Mouse (Mus musculus): ENCODE data around the gene Ensa. TPM values are rescaled to one million over a fixed set of nuclear protein-coding genes. Genes with fewer than 3 reads are reported as not detected.
"Not testable (repeated sequence)": the region's sequence is repeated elsewhere in the genome, so short reads cannot be mapped to it uniquely, and the experiment has no call there.

Gene Ensa
- polyA plus RNA-seq, 1 experiment: not detected

DNA sequence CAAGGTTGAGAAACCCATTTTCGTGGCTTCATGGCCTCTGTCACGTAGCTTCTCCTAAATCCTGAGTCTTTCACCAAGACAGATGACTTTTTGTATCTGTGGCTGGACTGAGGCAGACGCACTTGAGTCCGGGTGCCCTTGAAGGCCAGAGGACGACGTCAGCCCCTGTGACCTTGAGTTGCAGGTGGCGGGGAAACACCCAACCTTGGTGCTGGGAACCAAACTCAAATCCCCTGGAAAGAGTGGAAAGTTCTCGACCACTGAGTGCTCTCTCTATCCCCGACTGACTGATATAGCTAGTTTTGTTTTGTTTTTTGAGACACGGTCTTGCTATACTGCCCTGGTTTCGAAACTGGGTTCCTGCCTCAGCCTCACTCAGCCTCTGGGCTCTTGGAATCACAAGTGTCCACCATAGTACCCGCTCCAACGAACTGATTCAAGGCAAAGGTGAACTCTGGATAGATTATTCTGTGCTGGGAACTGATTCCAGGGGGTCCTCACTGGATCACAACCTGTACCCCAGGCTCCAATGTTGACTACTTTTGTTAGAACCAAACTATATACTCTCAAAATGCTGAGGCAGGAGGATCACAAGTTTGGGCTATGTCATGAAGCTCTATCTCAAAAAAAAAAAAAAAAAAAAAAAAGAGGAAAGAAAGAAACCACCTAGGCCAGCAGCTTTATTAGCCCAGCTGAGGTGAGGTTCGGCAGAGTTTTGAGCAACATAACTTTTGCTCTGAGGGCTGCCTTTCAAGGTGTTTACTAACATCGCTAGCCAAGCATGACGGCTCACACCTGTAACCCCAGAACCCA, 26.8 kb downstream of the Ensa start:
- WGBS: 90% methylated on average over 16 of the region's 16 CpGs
- TF ChIP-seq CTCF (IDR thresholded peaks at IDR 0.05; ENCODE audit: insufficient read depth, low read depth, low read length) (no peak), POLR2A (IDR thresholded peaks at IDR 0.05; ENCODE audit: insufficient read depth, low read depth, low read length) (no peak)
- Histone ChIP-seq H3K27ac (ENCODE audit: insufficient read depth, low read depth, low read length) (no peak overlapping the region), H3K4me1 (ENCODE audit: control insufficient read depth, insufficient read depth, low read length) (peaks cover 7% of the 10 kb centered on the region; the same call in 1 of the 2 replicates), H3K4me3 (ENCODE audit: insufficient read depth, low read depth, low read length) (no peak overlapping the region)

DNA sequence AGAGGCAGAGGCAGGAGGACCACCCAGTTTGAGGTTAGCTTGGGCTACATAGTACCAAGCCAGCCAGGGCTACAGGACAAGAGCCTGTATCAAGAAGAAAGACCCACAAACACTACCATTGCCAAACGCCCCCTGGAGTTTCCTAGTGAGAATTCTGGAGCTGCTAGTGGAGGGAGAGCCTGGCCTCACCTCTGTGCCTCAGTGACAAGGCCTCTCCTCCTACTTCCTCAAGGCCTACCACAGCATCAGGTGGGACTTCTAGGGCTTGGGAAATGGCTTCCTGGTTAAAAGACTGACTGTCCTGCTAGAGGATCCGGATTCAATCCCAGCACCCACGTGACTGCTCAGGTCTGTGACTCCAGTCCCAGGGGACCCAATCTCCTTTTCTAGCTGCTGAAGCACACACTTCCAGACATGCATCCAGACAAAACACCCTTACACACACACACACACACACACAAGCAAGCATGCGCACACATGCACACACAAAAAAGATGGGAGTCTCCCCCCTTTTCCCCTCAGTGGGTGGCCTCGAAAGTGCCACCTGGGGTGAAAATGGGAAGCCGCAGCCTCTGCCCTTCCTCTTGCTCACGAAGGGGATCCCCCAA, 27.5 kb downstream of the Ensa start:
- no peak overlapping the region for H3K27ac ChIP-seq (ENCODE audit: insufficient read depth, low read depth, low read length)
- H3K4me3 ChIP-seq (ENCODE audit: insufficient read depth, low read depth, low read length): no peak overlapping the region
- peaks cover 7% of the 10 kb centered on the region; the same call in 1 of the 2 replicates for H3K4me1 ChIP-seq (ENCODE audit: control insufficient read depth, insufficient read depth, low read length)
- 63% methylated on average over 7 of the region's 7 CpGs for WGBS
- TF ChIP-seq POLR2A (IDR thresholded peaks at IDR 0.05; ENCODE audit: insufficient read depth, low read depth, low read length) (no peak), CTCF (IDR thresholded peaks at IDR 0.05; ENCODE audit: insufficient read depth, low read depth, low read length) (no peak)

DNA sequence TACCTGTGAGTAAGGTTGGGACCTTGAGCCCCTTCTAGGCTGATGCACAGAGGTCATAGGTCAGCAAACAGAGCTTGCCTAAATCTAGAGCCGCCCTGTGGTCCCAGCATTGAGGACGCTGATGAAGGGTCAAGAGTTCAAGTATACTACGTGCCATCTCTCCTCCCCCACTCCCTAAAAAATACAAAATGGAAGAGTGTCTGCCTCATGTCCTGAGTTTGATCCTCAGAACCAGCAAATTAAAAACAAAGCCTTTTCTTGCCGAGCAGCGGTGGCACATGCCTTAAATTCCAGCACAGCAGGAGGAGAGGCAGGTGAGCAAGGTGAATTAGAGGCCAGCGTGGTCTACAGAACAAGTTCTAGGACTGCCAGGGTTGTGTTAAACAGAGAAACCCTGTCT, 28.1 kb downstream of the Ensa start:
- Histone ChIP-seq H3K4me3 (ENCODE audit: insufficient read depth, low read depth, low read length) (no peak overlapping the region), H3K27ac (ENCODE audit: insufficient read depth, low read depth, low read length) (no peak overlapping the region), H3K4me1 (ENCODE audit: control insufficient read depth, insufficient read depth, low read length) (peaks cover 7% of the 10 kb centered on the region; the same call in 1 of the 2 replicates)
- no peak for TF ChIP-seq POLR2A (IDR thresholded peaks at IDR 0.05; ENCODE audit: insufficient read depth, low read depth, low read length)
- 48% methylated on average over 6 of the region's 6 CpGs for WGBS

DNA sequence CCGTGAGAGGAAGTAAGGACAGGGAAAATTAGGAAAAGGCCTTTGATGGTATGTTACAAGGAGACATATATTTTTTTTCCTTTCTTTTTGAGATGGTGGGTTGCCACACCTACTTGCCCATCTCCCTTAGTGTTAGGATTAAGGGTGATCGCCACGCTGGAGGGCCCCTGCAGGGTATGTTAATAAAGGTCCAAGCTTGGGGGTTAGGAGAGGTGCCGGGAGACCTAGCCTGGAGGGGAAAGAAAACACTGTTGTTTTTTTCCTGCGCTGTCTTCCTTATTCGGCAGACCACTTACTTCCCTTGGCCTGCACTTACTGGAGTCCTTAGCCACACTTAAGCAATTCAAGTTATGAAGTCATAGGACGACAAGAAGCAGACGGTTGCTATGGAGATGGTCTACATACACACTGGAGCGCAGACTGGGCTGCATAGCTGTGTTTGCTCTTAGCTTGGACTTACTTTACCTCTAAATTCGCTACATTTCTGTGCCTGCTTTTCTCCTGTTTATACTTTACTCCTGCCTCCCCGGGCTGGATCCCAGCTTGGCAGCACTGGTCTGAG, 28.8 kb downstream of the Ensa start:
- WGBS: 31% methylated on average over 11 of the region's 11 CpGs
- H3K27ac ChIP-seq (ENCODE audit: insufficient read depth, low read depth, low read length): no peak overlapping the region

DNA sequence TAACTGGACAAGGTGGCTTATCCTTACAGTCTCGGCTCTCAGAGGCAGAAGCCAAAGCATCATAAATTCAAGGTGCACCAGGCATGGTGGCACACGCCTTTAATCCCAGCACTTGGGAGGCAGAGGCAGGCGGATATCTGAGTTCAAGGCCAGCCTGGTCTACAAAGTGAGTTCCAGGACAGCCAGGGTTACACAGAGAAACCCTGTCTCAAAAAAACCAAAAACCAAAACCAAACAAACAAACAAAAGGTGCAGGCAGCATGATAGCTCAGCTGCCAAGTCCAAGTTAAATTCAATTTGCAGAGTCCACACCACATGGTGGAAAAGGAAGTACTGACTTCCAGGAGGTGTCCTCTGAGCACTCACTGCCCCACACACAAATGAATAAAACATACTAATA, 29.6 kb downstream of the Ensa start:
- H3K27ac ChIP-seq (ENCODE audit: insufficient read depth, low read depth, low read length); H3K4me3 ChIP-seq (ENCODE audit: insufficient read depth, low read depth, low read length); H3K4me1 ChIP-seq (ENCODE audit: control insufficient read depth, insufficient read depth, low read length): not testable (repeated sequence)
- 96% methylated on average over 3 of the region's 3 CpGs for WGBS

More for the DNA sequence above, 28.8 kb downstream of the Ensa start:
- TF ChIP-seq POLR2A (IDR thresholded peaks at IDR 0.05; ENCODE audit: insufficient read depth, low read depth, low read length): no peak
- no peak for TF ChIP-seq CTCF (IDR thresholded peaks at IDR 0.05; ENCODE audit: insufficient read depth, low read depth, low read length)
- Histone ChIP-seq H3K4me1 (ENCODE audit: control insufficient read depth, insufficient read depth, low read length) (peaks cover 7% of the 10 kb centered on the region; the same call in 1 of the 2 replicates), H3K4me3 (ENCODE audit: insufficient read depth, low read depth, low read length) (no peak overlapping the region)

DNA sequence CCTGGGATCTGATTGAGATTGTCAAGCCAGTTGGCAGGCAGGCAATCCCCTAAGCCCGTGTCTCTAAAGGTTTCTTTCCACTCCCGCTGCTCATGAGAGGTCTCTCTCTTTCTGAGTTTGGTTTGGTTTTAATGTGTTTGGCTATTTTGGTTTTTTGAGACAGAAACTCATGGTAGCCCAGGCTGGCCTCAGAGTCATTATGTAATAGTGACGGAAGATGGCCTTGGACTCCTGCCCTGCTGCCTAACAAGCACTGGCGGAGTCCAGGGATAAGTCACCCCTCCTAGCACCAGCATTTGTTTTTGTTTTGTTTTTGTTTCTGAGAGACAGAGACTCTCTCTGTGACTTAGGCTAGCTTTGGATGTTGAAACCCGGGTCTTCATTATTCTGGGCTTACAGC, 30.6 kb downstream of the Ensa start:
- TF ChIP-seq CTCF (IDR thresholded peaks at IDR 0.05; ENCODE audit: insufficient read depth, low read depth, low read length): no peak
- TF ChIP-seq POLR2A (IDR thresholded peaks at IDR 0.05; ENCODE audit: insufficient read depth, low read depth, low read length): no peak
- no peak overlapping the region for H3K27ac ChIP-seq (ENCODE audit: insufficient read depth, low read depth, low read length)
- no peak overlapping the region for H3K4me3 ChIP-seq (ENCODE audit: insufficient read depth, low read depth, low read length)
- peaks cover 7% of the 10 kb centered on the region; the same call in 1 of the 2 replicates for H3K4me1 ChIP-seq (ENCODE audit: control insufficient read depth, insufficient read depth, low read length)
- 80% methylated on average over 5 of the region's 5 CpGs for WGBS

DNA sequence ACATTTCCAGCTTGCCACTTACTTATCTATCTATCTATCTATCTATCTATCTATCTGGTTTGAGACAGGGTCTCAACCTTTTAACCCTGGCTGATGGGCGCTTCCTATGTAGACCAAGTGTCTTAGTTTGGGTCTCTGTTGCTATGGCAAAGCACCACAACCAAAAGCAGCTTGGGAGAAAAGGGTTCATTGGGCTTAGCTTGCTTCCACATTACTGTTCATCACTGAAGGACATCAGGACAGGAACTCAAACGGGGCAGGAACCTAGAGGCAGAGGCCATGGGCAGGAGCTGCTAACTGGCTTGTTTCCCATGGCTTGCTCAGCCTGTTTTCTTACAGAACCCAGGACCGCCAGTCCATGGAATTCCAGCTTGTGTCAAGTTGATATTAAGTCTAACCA, 32.3 kb downstream of the Ensa start:
- 85% methylated on average over 3 of the region's 3 CpGs for WGBS
- Histone ChIP-seq H3K27ac (ENCODE audit: insufficient read depth, low read depth, low read length) (no peak overlapping the region), H3K4me1 (ENCODE audit: control insufficient read depth, insufficient read depth, low read length) (peaks cover 4% of the 10 kb centered on the region; the same call in 1 of the 2 replicates), H3K4me3 (ENCODE audit: insufficient read depth, low read depth, low read length) (no peak overlapping the region)
- TF ChIP-seq POLR2A (IDR thresholded peaks at IDR 0.05; ENCODE audit: insufficient read depth, low read depth, low read length) (no peak), CTCF (IDR thresholded peaks at IDR 0.05; ENCODE audit: insufficient read depth, low read depth, low read length) (no peak)

DNA sequence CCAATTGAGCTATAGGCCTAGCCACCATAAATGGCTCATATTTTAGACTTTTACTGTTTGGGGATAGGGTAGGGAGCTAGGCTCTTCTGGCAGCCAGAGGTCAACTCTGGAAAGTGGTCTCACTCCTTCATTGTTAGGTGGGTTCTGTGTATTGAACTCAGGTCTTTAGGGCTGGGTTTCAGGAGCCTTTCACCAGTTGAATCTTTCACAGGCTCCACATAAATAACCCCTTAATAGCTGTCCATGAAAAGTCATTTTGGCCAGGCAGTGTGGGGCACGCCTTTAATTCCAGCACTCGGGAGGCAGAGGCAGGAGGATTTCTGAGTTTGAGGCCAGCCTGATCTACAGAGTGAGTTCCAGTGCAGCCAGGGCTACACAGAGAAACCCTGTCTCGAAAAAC, 32.9 kb downstream of the Ensa start:
- H3K27ac ChIP-seq (ENCODE audit: insufficient read depth, low read depth, low read length): no peak overlapping the region
- no peak for TF ChIP-seq POLR2A (IDR thresholded peaks at IDR 0.05; ENCODE audit: insufficient read depth, low read depth, low read length)
- TF ChIP-seq CTCF (IDR thresholded peaks at IDR 0.05; ENCODE audit: insufficient read depth, low read depth, low read length): no peak
- H3K4me1 ChIP-seq (ENCODE audit: control insufficient read depth, insufficient read depth, low read length): peaks cover 2% of the 10 kb centered on the region; the same call in 1 of the 2 replicates
- WGBS: 84% methylated on average over 3 of the region's 3 CpGs
- H3K4me3 ChIP-seq (ENCODE audit: insufficient read depth, low read depth, low read length): no peak overlapping the region

DNA sequence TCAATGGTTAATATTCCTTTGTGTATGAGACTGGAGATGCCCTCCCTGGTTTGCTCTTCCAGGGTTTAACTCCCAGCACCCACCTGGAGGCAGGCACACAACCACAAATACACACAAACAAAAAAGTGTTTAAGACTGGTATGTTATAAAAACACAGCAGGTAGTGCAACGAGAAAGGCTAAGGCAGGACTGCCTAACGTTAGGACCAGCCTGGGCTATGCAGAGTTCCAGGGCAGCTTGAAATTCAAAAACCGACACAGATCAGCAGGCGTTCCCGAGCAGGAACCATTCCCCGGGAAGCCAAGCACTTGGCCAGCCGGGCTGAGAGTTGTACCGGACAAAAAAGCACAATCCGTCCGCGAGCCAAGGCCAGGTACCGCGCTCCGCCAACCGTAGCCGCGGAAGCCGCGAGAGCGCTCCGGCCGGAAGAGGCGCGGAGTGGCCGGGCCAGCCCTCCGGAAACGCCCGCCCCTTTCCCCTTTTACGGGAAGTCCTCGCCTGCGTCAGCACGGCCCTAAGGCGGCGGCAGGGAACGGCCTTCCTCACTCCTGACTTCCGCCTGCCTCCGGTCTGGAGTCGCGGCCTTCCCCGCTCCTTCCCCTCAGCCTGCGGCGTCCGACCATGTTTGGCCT, 33.6 kb downstream of the Ensa start, which contains the start of gene Mcl1:
Mcl1 (plus strand) TSS at position 553 of the 632 bp plus-strand sequence.
- TF ChIP-seq POLR2A (IDR thresholded peaks at IDR 0.05; ENCODE audit: insufficient read depth, low read depth, low read length) (peak; percentile 97), CTCF (IDR thresholded peaks at IDR 0.05; ENCODE audit: insufficient read depth, low read depth, low read length) (no peak)
- under 1% methylated on average over 43 of the region's 43 CpGs for WGBS
- peak within 1 kb of the TSS; percentile 98 for H3K27ac ChIP-seq (ENCODE audit: insufficient read depth, low read depth, low read length)
- peaks cover 2% of the 10 kb centered on the region; the same call in 1 of the 2 replicates for H3K4me1 ChIP-seq (ENCODE audit: control insufficient read depth, insufficient read depth, low read length)
- H3K4me3 ChIP-seq (ENCODE audit: insufficient read depth, low read depth, low read length): peak within 1 kb of the TSS; percentile 89
